Mouse (Mus musculus): ENCODE measurements around the gene Smpd4.
"Not testable (repeated sequence)": the region's sequence is repeated elsewhere in the genome, so short reads cannot be mapped to it uniquely, and the experiment has no call there.

Smpd4 gene

GRCm38 (mm10) chr16:17619198-17620105 lies at the start of gene Smpd4:
Gene Smpd4, plus strand, starts transcription at chr16:17619354.
- peak; percentile 87 for DNase-seq (ENCODE audit: low read depth, low spot score)

GRCm38 (mm10) chr16:17575870-17576824 lies 43.0 kb upstream of the Smpd4 start:
- no peak for DNase-seq (ENCODE audit: low read depth, low spot score)

DNA sequence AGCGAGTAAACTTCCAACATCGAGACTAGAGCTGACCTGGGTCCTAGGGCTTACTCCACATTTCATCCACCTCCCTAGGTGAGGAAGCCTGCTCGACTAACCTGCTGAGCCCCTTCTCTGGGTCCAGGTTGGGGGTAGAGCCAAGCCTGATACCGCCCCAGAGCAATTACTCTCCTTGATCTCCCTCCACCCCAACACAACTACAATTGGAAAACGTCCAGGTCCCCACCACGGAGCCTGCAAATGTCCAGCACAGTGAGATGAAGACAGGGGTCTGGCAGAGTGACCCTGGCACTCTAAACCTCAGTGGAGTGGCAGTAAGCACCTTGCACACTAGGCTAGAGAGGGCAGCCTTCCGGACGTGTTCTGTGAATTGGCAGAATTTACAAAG lies 42.3 kb upstream of the Smpd4 start:
- no peak for DNase-seq (ENCODE audit: low read depth, low spot score)

GRCm38 (mm10) chr16:17583064-17583463 lies 36.1 kb upstream of the Smpd4 start, which contains the start of gene Slc7a4:
Gene Slc7a4, minus strand, starts transcription at chr16:17583214.
- no peak for DNase-seq (ENCODE audit: low read depth, low spot score)

DNA sequence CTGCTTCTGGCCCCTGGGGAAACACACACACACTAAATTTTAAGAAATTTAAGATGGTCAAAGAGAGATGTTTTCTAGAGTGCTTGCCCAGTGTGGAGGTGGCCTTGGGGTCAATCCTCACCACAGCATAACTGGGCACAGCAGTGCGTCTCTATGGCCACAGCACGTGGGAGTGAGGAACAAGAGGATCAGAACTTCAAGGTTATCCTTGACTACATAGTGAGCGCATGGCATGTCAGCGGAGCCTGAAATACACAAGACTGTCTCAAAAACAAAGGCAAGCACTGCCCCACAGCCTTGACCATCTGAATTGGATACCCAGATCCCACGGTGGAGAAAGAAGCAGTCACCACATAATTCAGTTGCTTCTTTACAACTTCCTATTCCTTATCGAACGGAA lies 34.6 kb upstream of the Smpd4 start:
- DNase-seq (ENCODE audit: low read depth, low spot score) = no peak

GRCm38 (mm10) chr16:17590731-17591130 lies 28.4 kb upstream of the Smpd4 start:
- no peak for DNase-seq (ENCODE audit: low read depth, low spot score)

DNA sequence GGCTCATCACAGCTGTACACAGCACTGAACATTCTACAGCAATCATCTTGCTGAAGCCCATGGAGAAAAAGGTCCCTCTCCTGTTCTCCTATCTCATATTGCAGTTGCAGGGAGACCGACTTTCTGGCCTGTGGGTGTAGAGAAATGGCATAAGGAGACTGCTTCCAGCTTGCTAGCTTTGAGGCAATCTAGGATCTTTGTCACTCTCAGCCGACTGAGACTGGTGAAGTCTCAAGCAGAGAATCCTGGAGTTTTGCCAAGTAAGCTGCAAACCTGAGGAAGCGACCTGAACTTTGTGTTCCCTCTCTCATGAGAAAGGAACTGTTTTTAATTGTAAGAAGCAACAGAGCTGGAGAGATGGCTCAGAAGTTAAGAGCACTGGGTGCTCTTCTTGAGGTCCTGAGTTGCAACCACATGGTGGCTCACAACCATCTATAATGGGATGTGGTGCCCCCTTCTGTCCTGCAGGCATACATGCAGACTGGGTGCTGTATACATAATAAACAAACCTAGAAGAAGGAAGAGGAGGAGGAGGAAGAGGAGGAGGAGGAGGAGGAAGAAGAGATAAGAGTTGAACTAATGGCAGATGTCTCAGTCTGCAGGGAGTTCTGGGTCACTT lies 18.1 kb upstream of the Smpd4 start:
- DNase-seq (ENCODE audit: low read depth, low spot score) = no peak

GRCm38 (mm10) chr16:17604941-17605340 lies 14.2 kb upstream of the Smpd4 start:
- DNase-seq (ENCODE audit: low read depth, low spot score) = no peak

GRCm38 (mm10) chr16:17605684-17606083 lies 13.5 kb upstream of the Smpd4 start:
- no peak for DNase-seq (ENCODE audit: low read depth, low spot score)

DNA sequence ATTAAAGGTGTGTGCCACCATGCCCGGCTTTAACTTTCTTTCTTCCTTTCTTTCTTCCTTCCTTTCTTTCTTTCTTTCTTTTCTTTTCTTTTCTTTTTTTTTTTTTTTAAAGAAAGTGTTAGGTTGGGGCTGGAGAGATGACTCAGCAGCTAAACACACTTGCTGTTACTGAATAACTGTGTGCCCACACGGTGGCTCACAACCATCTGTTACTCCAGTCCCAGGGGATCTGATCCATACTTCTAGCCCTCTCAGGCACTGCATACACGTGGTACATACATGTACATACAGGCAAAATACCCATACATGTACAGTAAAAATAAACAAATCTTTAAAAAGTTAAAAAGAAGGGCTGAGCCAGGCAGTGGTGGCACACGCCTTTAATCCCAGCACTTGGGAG lies 7.8 kb upstream of the Smpd4 start:
- DNase-seq (ENCODE audit: low read depth, low spot score) = no peak

DNA sequence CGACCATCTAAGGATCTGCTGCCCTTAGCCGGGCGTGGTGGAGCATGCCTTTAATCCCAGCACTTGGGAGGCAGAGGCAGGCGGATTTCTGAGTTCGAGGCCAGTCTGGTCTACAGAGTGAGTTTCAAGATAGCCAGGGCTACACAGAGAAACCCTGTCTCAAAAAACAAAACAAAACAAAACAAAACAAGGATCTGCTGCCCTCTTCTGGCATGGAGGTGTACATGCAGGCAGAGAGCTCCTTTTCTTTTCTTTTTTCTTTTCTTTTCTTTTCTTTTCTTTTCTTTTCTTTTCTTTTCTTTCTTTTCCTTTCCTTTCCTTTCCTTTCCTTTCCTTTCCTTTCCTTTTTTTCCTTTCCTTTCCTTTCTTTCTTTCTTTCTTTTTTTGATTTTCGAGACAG lies 4.4 kb upstream of the Smpd4 start:
- DNase-seq (ENCODE audit: low read depth, low spot score) = not testable (repeated sequence)

DNA sequence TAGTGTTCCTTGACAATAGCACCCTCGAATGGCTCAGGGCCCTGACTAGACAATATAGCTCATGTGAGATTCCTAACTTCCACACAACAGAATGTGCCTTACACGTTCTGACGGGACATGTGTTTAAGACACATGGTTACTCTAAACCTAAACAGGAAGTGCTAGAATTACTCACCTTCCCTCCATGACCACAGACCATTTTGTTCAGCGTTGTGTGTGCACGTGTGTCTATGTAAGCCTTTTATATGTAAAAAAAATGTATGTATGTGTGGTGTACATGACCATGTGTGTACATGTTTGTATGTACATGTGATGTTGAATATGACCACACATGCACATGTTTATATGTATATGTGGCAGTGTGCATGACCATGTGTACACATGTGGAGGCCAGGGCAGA lies 2.9 kb upstream of the Smpd4 start:
- DNase-seq (ENCODE audit: low read depth, low spot score) = no peak

GRCm38 (mm10) chr16:17617922-17618565 lies 1.1 kb upstream of the Smpd4 start:
- DNase-seq (ENCODE audit: low read depth, low spot score) = no peak

DNA sequence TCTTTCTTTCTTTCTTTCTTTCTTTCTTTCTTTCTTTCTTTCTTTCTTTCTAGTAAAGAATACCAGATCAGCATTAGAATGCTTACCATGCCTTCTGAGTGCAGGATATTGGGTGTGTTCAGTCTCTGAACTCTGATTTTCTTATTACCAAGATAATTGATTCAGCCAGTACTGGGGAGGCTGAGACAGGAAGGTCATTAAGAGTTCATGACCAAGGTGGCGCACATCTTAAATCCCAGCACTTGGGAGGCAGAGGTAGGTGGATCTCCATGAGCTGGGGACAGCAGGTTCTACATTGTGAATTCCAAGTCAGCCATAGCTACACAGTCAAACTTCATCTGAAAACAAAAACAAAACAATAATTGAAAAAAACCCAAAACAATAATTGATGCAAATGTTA lies 2.8 kb downstream of the Smpd4 start:
- DNase-seq (ENCODE audit: low read depth, low spot score) = no peak

DNA sequence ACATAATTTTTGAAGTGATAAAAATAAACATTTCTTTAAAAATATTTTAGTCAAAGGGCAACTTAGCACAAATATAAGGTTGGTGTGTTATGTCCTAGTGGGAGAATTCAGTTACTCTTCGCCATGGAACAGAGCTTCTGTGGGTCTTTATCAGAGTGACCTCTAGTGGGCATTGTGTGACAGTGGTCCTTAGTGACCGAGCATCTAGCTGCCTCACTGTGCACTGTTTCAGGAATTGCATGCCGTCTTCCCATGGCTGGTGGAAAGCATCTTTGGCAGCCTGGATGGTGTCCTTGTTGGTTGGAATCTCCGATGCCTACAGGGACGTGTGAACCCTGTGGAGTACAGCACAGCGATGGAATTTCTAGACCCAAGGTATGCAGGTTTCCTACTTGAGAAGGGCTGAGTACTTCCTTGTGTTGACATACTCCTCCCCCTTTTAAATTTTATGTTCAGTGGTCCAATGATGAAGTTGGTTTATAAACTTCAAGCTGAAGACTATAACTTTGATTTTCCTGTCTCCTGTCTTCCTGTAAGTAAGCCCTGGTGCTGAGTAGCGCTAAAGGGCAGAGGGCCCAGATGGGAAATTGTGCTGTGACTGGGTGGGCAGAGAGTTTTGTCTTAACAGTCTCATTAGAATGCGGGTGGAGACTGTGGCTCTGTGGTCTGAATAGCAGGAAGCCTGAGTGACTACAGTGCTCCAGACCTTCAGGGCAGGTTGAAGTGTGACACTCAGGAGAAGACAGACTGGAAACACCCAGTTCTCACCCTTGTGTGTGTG lies 6.5 kb downstream of the Smpd4 start:
- DNase-seq (ENCODE audit: low read depth, low spot score) = no peak

GRCm38 (mm10) chr16:17626269-17626555 lies 7.1 kb downstream of the Smpd4 start:
- DNase-seq (ENCODE audit: low read depth, low spot score) = no peak

- DNase-seq (ENCODE audit: low read depth, low spot score) = no peak
These were observed 13.4 kb downstream of the Smpd4 start for GRCm38 (mm10) chr16:17632580-17632979.

GRCm38 (mm10) chr16:17633481-17634181 lies 14.5 kb downstream of the Smpd4 start:
- DNase-seq (ENCODE audit: low read depth, low spot score) = no peak

DNA sequence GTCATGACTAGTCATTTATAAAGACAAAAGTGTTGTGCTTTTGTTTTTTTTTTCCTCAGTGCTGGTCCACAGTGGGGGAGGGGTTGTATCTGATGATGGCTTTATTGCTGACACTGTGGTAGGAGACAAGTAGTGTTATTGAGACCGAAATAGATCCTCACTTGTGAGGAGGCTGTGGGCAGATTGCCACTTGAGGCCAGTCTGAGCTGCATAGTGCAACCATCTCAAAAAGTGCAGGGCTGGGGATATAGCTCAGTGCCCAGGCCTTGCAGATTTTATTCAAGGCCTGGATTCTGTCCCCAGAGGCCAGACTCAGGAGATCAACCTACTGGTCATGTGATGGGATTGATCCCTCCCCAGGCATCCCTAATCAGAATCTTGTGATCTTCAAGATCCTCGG lies 17.8 kb downstream of the Smpd4 start:
- DNase-seq (ENCODE audit: low read depth, low spot score) = no peak

DNA sequence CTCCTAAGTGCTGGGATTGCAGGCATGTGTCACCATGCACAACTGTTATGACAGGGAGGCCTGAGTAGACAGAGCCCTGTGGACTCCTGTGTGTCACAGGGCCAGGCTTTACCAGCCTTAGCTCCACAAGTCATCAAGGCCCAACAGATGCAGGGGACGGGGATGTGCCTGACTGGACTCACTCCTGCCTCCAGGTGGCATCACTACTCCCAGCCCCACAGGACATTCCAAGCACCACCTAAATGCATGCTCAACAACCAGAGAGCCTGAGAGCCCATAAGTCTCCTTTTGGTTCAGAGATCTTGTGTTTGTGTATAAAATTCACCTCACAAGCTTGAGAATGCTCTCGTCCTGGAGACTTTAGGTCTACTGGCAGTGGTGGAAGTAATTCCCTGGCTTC lies 18.5 kb downstream of the Smpd4 start:
- DNase-seq (ENCODE audit: low read depth, low spot score) = no peak
